Mouse (Mus musculus): ENCODE measurements around the gene Rnase13. TPM values are rescaled to one million over a fixed set of nuclear protein-coding genes. Genes with fewer than 3 reads are reported as not detected.

Rnase13 gene
- polyA plus RNA-seq, 1 experiment, result not detected

DNA sequence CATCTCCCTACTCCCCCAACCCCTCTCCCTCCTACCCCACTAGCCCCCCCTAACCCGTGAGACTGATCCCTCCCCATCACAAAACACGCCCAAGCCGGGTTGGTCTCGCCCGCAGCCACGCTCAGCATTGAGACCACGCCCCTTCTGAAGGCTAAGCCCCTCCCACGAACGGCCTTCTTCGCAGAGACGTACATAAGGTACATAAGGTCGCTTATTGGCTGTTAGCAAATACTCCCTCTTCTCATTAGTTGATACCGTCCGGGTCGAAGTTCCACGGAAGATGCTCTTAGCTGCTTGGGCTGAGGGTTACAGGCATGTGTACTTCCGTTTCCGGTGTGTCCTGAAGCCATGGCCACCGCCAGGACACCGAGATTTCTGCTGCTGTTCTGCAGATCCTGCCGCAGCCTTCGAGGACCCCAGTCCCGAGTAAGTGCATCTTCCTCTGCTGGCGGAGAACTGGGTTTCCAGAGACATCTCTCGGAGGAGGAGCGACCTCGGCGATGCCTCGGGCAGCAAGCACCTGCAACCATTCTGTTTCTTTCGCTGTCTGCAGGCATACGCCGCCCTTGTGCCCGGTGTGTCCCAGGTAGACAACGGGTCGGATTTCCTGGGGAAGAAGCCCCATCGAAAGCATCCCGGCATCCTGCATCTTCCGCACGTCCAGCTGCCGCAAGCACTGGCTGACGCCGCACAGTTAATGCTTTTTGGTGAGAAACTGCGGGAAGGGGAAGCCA, 37.8 kb downstream of the Rnase13 start, which contains the start of gene Mettl17:
Gene Mettl17 (plus strand): TSS at position 245 of the 734 bp plus-strand sequence.
- Histone ChIP-seq H3K79me2 (ENCODE audit: control insufficient read depth, insufficient read depth) (peaks cover 6% of the 10 kb centered on the region), H3ac (ENCODE audit: control insufficient read depth, insufficient read length) (peak within 1 kb of the TSS; percentile 4), H3K27me3 (ENCODE audit: control insufficient read depth, insufficient read depth, insufficient read length) (no peaks in the 10 kb centered on the region), H3K4me2 (ENCODE audit: low read depth) (peak within 1 kb of the TSS; percentile 99), H3K4me3 (peak within 1 kb of the TSS; percentile 66), H3K36me3 (ENCODE audit: control insufficient read depth, insufficient read depth) (no peaks in the 10 kb centered on the region)
- TF ChIP-seq SRF (IDR thresholded peaks at IDR 0.05; ENCODE audit: control insufficient read depth, insufficient read length, low read depth) (no peak), POLR2AphosphoS2 (IDR thresholded peaks at IDR 0.05; ENCODE audit: insufficient read length, low read depth) (peak; percentile 37), POLR2A (IDR thresholded peaks at IDR 0.05; ENCODE audit: insufficient read length, low read depth) (peak; percentile 54)

DNA sequence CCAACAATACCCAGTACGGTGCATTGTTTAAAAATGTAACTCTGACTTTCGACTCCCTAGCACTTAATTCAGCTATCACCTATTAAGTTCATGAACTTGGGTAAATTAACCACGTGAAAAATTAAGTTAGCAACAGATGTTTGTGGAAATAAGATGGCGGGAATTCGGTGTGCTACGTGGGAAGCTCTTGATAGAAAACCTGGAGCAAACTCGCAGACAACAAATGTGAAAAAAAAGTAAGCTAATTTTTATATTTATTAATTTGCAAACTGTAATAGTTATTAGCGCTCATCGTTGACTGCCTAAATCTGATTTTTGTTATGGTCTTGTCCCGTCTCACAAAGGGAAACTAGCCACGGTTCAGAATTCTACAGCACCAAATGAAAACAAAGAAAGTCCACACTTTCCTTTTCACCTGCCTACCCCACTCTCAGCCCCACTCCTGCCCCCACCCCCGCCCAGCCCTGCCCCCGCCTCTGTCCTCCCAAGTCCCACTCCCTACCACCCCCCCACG, 38.5 kb downstream of the Rnase13 start:
- TF ChIP-seq MYOD1 (IDR thresholded peaks at IDR 0.05; ENCODE audit: control insufficient read depth in 1 of 3, insufficient read length in 2 of 3, low read depth in 2 of 3) (no peak), POLR2A (IDR thresholded peaks at IDR 0.05; ENCODE audit: insufficient read length, low read depth) (no peak), USF1 (IDR thresholded peaks at IDR 0.05; ENCODE audit: low read depth) (no peak), E2F4 (IDR thresholded peaks at IDR 0.05; ENCODE audit: insufficient read depth) (no peak), MAX (IDR thresholded peaks at IDR 0.05; ENCODE audit: low read depth) (no peak), MYOG (IDR thresholded peaks at IDR 0.05; ENCODE audit: control insufficient read depth in 1 of 3, insufficient read depth in 1 of 3, insufficient read length in 2 of 3, low read depth in 2 of 3) (no peak)
- peaks cover 6% of the 10 kb centered on the region for H3K79me2 ChIP-seq (ENCODE audit: control insufficient read depth, insufficient read depth)

DNA sequence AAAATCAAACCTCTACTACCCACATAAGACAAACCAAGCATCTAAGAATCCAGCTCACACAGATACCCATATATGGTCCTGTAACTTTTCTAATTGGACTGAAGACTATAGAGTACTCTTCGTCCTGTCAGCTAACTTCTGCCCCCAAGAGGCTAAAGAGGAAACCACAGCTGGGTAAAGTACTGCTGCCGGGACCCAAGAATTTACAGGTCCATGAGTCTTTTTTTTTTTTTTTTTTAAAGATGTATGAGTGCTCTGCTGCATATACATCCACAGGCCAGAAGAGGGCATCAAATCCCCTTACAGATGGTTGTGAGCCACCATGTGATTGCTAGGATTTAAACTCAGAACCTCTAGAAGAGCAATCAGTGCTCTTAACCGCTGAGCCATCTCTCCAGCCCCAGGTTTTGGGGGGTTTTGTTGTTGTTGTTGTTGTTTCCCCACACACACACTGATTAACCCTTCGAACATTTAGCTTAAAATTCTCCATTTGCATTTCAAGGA, 39.0 kb downstream of the Rnase13 start:
- no peak overlapping the region for H3ac ChIP-seq (ENCODE audit: control insufficient read depth, insufficient read length)
- H3K27me3 ChIP-seq (ENCODE audit: control insufficient read depth, insufficient read depth, insufficient read length), result no peaks in the 10 kb centered on the region
- H3K4me3 ChIP-seq, result peak overlapping the region; percentile 66
- H3K79me2 ChIP-seq (ENCODE audit: control insufficient read depth, insufficient read depth), result peaks cover 6% of the 10 kb centered on the region
- TF ChIP-seq CEBPB (IDR thresholded peaks at IDR 0.05; ENCODE audit: insufficient read depth, poor library complexity, severe bottlenecking) (no peak), TCF12 (IDR thresholded peaks at IDR 0.05; ENCODE audit: insufficient read depth, poor library complexity, severe bottlenecking) (no peak), POLR2AphosphoS2 (IDR thresholded peaks at IDR 0.05; ENCODE audit: insufficient read length, low read depth) (no peak), MYOD1 (IDR thresholded peaks at IDR 0.05; ENCODE audit: control insufficient read depth in 1 of 3, insufficient read length in 2 of 3, low read depth in 2 of 3) (no peak), TCF3 (IDR thresholded peaks at IDR 0.05; ENCODE audit: insufficient read length, low read depth) (no peak), REST (IDR thresholded peaks at IDR 0.05; ENCODE audit: insufficient read depth, insufficient read length) (no peak), USF1 (IDR thresholded peaks at IDR 0.05; ENCODE audit: low read depth) (peak; percentile 50), SRF (IDR thresholded peaks at IDR 0.05; ENCODE audit: control insufficient read depth, insufficient read length, low read depth) (peak; percentile 71), MAX (IDR thresholded peaks at IDR 0.05; ENCODE audit: low read depth) (no peak), POLR2A (IDR thresholded peaks at IDR 0.05; ENCODE audit: insufficient read length, low read depth) (no peak), MYOG (IDR thresholded peaks at IDR 0.05; ENCODE audit: control insufficient read depth in 1 of 3, insufficient read depth in 1 of 3, insufficient read length in 2 of 3, low read depth in 2 of 3) (no peak), E2F4 (IDR thresholded peaks at IDR 0.05; ENCODE audit: insufficient read depth) (no peak)
- H3K4me2 ChIP-seq (ENCODE audit: low read depth), result peak overlapping the region; percentile 99
- no peaks in the 10 kb centered on the region for H3K36me3 ChIP-seq (ENCODE audit: control insufficient read depth, insufficient read depth)

More for the DNA sequence above, 38.5 kb downstream of the Rnase13 start:
- Histone ChIP-seq H3K27me3 (ENCODE audit: control insufficient read depth, insufficient read depth, insufficient read length) (no peaks in the 10 kb centered on the region), H3K4me2 (ENCODE audit: low read depth) (peak overlapping the region; percentile 99), H3K4me3 (peak overlapping the region; percentile 66), H3K36me3 (ENCODE audit: control insufficient read depth, insufficient read depth) (no peaks in the 10 kb centered on the region), H3ac (ENCODE audit: control insufficient read depth, insufficient read length) (no peak overlapping the region)

DNA sequence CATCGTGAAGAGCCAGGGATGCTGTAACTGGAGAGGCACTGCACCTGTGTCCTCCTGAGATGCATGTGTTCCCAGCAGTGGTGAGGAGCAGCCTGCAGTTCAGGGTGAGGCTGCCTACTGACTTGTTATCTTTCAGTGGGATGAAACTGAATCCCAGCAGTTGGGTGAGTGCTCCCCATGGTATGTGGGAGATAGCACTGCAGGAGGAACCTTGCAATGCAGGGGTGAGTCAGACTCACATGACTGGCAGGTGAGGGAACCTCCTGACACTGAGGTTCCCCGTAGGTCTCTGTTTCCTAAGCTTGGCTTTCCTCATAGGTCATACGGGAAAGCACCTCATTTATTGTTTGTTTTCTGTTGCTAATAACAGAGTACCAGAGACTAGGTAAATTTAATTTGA, 45.1 kb downstream of the Rnase13 start:
- Histone ChIP-seq H3ac (ENCODE audit: control insufficient read depth, insufficient read length) (no peak overlapping the region), H3K27me3 (ENCODE audit: control insufficient read depth, insufficient read depth, insufficient read length) (no peaks in the 10 kb centered on the region), H3K4me3 (no peak overlapping the region), H3K79me2 (ENCODE audit: control insufficient read depth, insufficient read depth) (no peaks in the 10 kb centered on the region), H3K4me2 (ENCODE audit: low read depth) (no peak overlapping the region), H3K36me3 (ENCODE audit: control insufficient read depth, insufficient read depth) (no peaks in the 10 kb centered on the region)
- no peak for TF ChIP-seq POLR2A (IDR thresholded peaks at IDR 0.05; ENCODE audit: insufficient read length, low read depth)

DNA sequence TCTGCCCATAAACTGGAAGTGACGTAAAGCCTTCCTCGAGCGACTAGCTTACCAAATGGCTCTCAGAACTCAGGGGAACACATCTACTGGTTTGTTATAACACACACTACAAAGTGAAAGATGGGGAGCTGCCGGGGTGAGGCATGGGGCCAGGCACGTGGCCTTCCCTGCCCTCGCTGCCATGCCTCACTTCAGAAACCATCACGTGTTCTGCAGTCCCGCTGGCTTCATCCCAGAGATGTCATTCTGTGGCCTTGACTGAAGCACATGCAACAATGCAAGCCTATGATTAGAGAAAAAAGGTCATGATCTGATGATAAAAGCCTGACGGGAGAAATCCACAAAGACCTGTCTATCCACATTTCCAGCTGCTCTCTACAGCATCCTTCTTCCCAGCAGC, 50.8 kb downstream of the Rnase13 start:
- Histone ChIP-seq H3K4me3 (no peak overlapping the region), H3K79me2 (ENCODE audit: control insufficient read depth, insufficient read depth) (no peaks in the 10 kb centered on the region), H3ac (ENCODE audit: control insufficient read depth, insufficient read length) (no peak overlapping the region), H3K27me3 (ENCODE audit: control insufficient read depth, insufficient read depth, insufficient read length) (no peaks in the 10 kb centered on the region), H3K4me2 (ENCODE audit: low read depth) (no peak overlapping the region), H3K36me3 (ENCODE audit: control insufficient read depth, insufficient read depth) (no peaks in the 10 kb centered on the region)
- TF ChIP-seq SRF (IDR thresholded peaks at IDR 0.05; ENCODE audit: control insufficient read depth, insufficient read length, low read depth) (no peak), POLR2AphosphoS2 (IDR thresholded peaks at IDR 0.05; ENCODE audit: insufficient read length, low read depth) (no peak), MAX (IDR thresholded peaks at IDR 0.05; ENCODE audit: low read depth) (no peak), POLR2A (IDR thresholded peaks at IDR 0.05; ENCODE audit: insufficient read length, low read depth) (no peak), MYOD1 (IDR thresholded peaks at IDR 0.05; ENCODE audit: control insufficient read depth in 1 of 3, insufficient read length in 2 of 3, low read depth in 2 of 3) (no peak), USF1 (IDR thresholded peaks at IDR 0.05; ENCODE audit: low read depth) (no peak), TCF12 (IDR thresholded peaks at IDR 0.05; ENCODE audit: insufficient read depth, poor library complexity, severe bottlenecking) (no peak), E2F4 (IDR thresholded peaks at IDR 0.05; ENCODE audit: insufficient read depth) (no peak), CEBPB (IDR thresholded peaks at IDR 0.05; ENCODE audit: insufficient read depth, poor library complexity, severe bottlenecking) (no peak), MYOG (IDR thresholded peaks at IDR 0.05; ENCODE audit: control insufficient read depth in 1 of 3, insufficient read depth in 1 of 3, insufficient read length in 2 of 3, low read depth in 2 of 3) (no peak), TCF3 (IDR thresholded peaks at IDR 0.05; ENCODE audit: insufficient read length, low read depth) (no peak), REST (IDR thresholded peaks at IDR 0.05; ENCODE audit: insufficient read depth, insufficient read length) (no peak)

Other genes with a start within 250 kb of the Rnase13 start
- gene Gm17079, start 227.3 kb downstream of the Rnase13 start, polyA plus RNA-seq (2012; fragmentation: generic; extraction: Trizol), result not detected
- not detected for gene Gm5800, start 205.6 kb downstream of the Rnase13 start, polyA plus RNA-seq (2012; fragmentation: generic; extraction: Trizol)
- not detected for gene Ang4, start 149.2 kb downstream of the Rnase13 start, polyA plus RNA-seq (2012; fragmentation: generic; extraction: Trizol)
- gene AY358078, start 122.7 kb downstream of the Rnase13 start, polyA plus RNA-seq (2012; fragmentation: generic; extraction: Trizol), result not detected
- not detected for gene Ear6, start 69.1 kb downstream of the Rnase13 start, polyA plus RNA-seq (2012; fragmentation: generic; extraction: Trizol)
- 24.1 TPM for gene Mettl17, start 37.9 kb downstream of the Rnase13 start, polyA plus RNA-seq (2012; fragmentation: generic; extraction: Trizol)
- gene Slc39a2, start 29.9 kb downstream of the Rnase13 start, polyA plus RNA-seq (2012; fragmentation: generic; extraction: Trizol), result 0.12 TPM
- 31.8 TPM for gene Ndrg2, start 8.6 kb downstream of the Rnase13 start, polyA plus RNA-seq (2012; fragmentation: generic; extraction: Trizol)
- gene Tppp2, start 4.3 kb downstream of the Rnase13 start, polyA plus RNA-seq (2012; fragmentation: generic; extraction: Trizol), result not detected
- gene Arhgef40, start 61.9 kb upstream of the Rnase13 start, polyA plus RNA-seq (2012; fragmentation: generic; extraction: Trizol), result 35.0 TPM
- 0.34 TPM for gene Tmem253, start 92.9 kb upstream of the Rnase13 start, polyA plus RNA-seq (2012; fragmentation: generic; extraction: Trizol)
- gene Zfp219, start 98.0 kb upstream of the Rnase13 start, polyA plus RNA-seq (2012; fragmentation: generic; extraction: Trizol), result 13.6 TPM
- not detected for gene Olfr221, start 119.7 kb upstream of the Rnase13 start, polyA plus RNA-seq (2012; fragmentation: generic; extraction: Trizol)
- gene Hnrnpc, start 181.3 kb upstream of the Rnase13 start, polyA plus RNA-seq (2012; fragmentation: generic; extraction: Trizol), result 147 TPM
- gene Rpgrip1, start 187.9 kb upstream of the Rnase13 start, polyA plus RNA-seq (2012; fragmentation: generic; extraction: Trizol), result 0.47 TPM